Mouse (Mus musculus) hematopoietic stem cell, adult 5-6 weeks (primary cell): ENCODE data around the gene Fam222b. TPM values are rescaled to one million over a fixed set of nuclear protein-coding genes. Genes with fewer than 3 reads are reported as not detected.

ENCODE experiments used
- total RNA-seq: library from RNA; stranded (forward); fragments of 172-1452, 232-1000 nt; gene quantifications from 2 replicates; pipeline ENCODE4 v1.2.3, GENCODE M21; 2017

Gene Fam222b
- total RNA-seq, 1 experiment from 2014 or later: 3.2 TPM

Other genes starting within 250 kb of the Fam222b start
- 0.38 TPM in 1 of 2 replicates, not detected in the other for gene Pipox, start 200.6 kb upstream of the Fam222b start, total RNA-seq
- not detected in 2 replicates for gene Sez6, start 163.9 kb upstream of the Fam222b start, total RNA-seq
- gene Phf12, start 111.9 kb upstream of the Fam222b start, total RNA-seq: 24.6 and 42.8 TPM in 2 replicates
- gene Dhrs13, start 62.4 kb upstream of the Fam222b start, total RNA-seq: 7.1 and 12.3 TPM in 2 replicates
- 40.9 and 46.3 TPM in 2 replicates for gene Flot2, start 56.7 kb upstream of the Fam222b start, total RNA-seq
- 28.3 and 28.5 TPM in 2 replicates for gene Eral1, start 14.3 kb upstream of the Fam222b start, total RNA-seq
- gene Traf4, start 70.9 kb downstream of the Fam222b start, total RNA-seq: 13.5 and 16.3 TPM in 2 replicates
- 4.6 and 4.8 TPM in 2 replicates for gene Nek8, start 82.0 kb downstream of the Fam222b start, total RNA-seq
- 4.7 and 5.2 TPM in 2 replicates for gene Tlcd1, start 82.1 kb downstream of the Fam222b start, total RNA-seq
- 3,301 and 3,769 TPM in 2 replicates for gene Rpl23a, start 88.9 kb downstream of the Fam222b start, total RNA-seq
- 1.1 and 3.2 TPM in 2 replicates for gene Rab34, start 93.8 kb downstream of the Fam222b start, total RNA-seq
- gene Proca1, start 98.7 kb downstream of the Fam222b start, total RNA-seq: 0.44 and 1.5 TPM in 2 replicates
- 38.1 and 54.2 TPM in 2 replicates for gene Sdf2, start 151.1 kb downstream of the Fam222b start, total RNA-seq
- gene Supt6, start 151.3 kb downstream of the Fam222b start, total RNA-seq: 45.6 and 51.3 TPM in 2 replicates
- 83.7 and 92.7 TPM in 2 replicates for gene 2610507B11Rik, start 167.1 kb downstream of the Fam222b start, total RNA-seq
- gene BC030499, start 196.2 kb downstream of the Fam222b start, total RNA-seq: 0.38 TPM in 1 of 2 replicates, not detected in the other
- gene Spag5, start 206.9 kb downstream of the Fam222b start, total RNA-seq: 39.9 and 49.1 TPM in 2 replicates
- 6.6 and 8.7 TPM in 2 replicates for gene Aldoc, start 228.3 kb downstream of the Fam222b start, total RNA-seq
- 9.9 and 10.1 TPM in 2 replicates for gene Pigs, start 233.8 kb downstream of the Fam222b start, total RNA-seq
- 17.4 and 29.9 TPM in 2 replicates for gene Unc119, start 248.8 kb downstream of the Fam222b start, total RNA-seq